Mouse (Mus musculus) intestine, embryonic 16.5 days (tissue): Measurements from ENCODE around the gene Rasa4. TPM values are rescaled to one million over a fixed set of nuclear protein-coding genes. Genes with fewer than 3 reads are reported as not detected.
A peak's percentile ranks its signal among the peaks of the same experiment; 100 is the strongest.
"Not testable (repeated sequence)": the region's sequence is repeated elsewhere in the genome, so short reads cannot be mapped to it uniquely, and the experiment has no call there.

Experiments used
- ATAC-seq: fragments of 200-750 bp; cut with Nextera tagmentation; 2 replicates; pipeline ENCODE4 v1.8.0; 2017; ENCODE audit warnings: moderate TSS enrichment, moderate library complexity
- H3K27ac ChIP-seq: fragments of 300-500 bp; sonication (generic); 2 replicates; pipeline ENCODE4 v1.5.1; 2014; ENCODE audit warnings: mild to moderate bottlenecking, low read length
- H3K27me3 ChIP-seq: fragments of 300-500 bp; sonication (generic); replicated peaks from 2 replicates; pipeline ENCODE4 v1.6.1; 2014; ENCODE audit warnings: low read length, control low read depth, mixed read lengths; ENCODE audit not compliant: control insufficient read depth, insufficient read depth
- H3K36me3 ChIP-seq: fragments of 300-500 bp; sonication (generic); 2 replicates; pipeline ENCODE4 v1.6.1; 2014; ENCODE audit warnings: low read length, control low read depth; ENCODE audit not compliant: control insufficient read depth, insufficient read depth
- H3K4me1 ChIP-seq: fragments of 300-500 bp; sonication (generic); 2 replicates; pipeline ENCODE4 v1.6.1; 2014; ENCODE audit warnings: low read length, control low read depth, mixed read lengths; ENCODE audit not compliant: control insufficient read depth, insufficient read depth
- H3K4me2 ChIP-seq: fragments of 300-500 bp; sonication (generic); 2 replicates; pipeline ENCODE4 v1.6.1; 2014; ENCODE audit warnings: low read depth, low read length, control low read depth
- H3K4me3 ChIP-seq: fragments of 300-500 bp; sonication (generic); 2 replicates; pipeline ENCODE4 v1.5.1; 2014; ENCODE audit warnings: mild to moderate bottlenecking, low read length
- H3K9ac ChIP-seq: fragments of 300-500 bp; sonication (generic); 2 replicates; pipeline ENCODE4 v1.6.1; 2014; ENCODE audit warnings: low read depth, low read length
- H3K9me3 ChIP-seq: fragments of 300-500 bp; sonication (generic); 2 replicates; pipeline ENCODE4 v1.6.1; 2016; ENCODE audit warnings: low read length, control low read depth; ENCODE audit not compliant: control insufficient read depth
- WGBS: fragments of 180-500 bp; shearing (Covaris S2); extraction: QIAGEN DNeasy Blood & Tissue Kit; methylation state at CpG from one replicate; pipeline ENCODE4 v1.1.7; 2014; 5-methylcytosine and 5-hydroxymethylcytosine counted together
- polyA plus RNA-seq: library from polyadenylated mRNA; unstranded; fragments of >200 nt; fragmentation: Nextera tagmentation; extraction: Ambion mirVana; gene quantifications from 2 replicates; pipeline ENCODE4 v1.2.1, GENCODE M21; 2015

Gene Rasa4
- polyA plus RNA-seq, 1 experiment from 2014 or later = 18.5 TPM

DNA sequence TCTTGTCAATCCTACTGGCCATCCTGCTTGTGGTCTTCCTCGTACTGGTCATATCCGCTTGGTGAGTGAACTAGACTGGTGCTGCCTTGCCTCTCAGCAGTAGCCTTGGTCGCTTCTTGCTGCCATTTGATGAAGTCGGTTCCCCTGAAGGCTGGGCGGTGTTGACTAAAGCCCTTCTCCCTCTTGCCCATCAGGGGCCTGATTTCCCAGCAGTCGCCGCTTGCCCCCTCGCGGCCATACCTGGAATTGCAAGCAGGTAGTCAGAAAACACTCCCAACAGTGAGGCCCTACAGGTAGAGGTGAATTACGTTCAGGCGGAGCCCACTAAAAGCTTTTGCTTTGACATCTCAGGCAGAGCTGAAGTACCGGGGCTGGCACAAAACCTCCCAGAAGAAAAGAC, 22.1 kb upstream of the Rasa4 start:
- Histone ChIP-seq H3K4me3 (no peak overlapping the region), H3K4me1 (0 out of 2 replicates have a peak, but pooled peaks cover 6% of the 10 kb centered on the region), H3K27me3 (no peaks in the 10 kb centered on the region), H3K4me2 (no peak overlapping the region), H3K27ac (no peak overlapping the region), H3K9me3 (no peaks in the 10 kb centered on the region; the same call in 1 of the 2 replicates), H3K9ac (no peak overlapping the region), H3K36me3 (no peaks in the 10 kb centered on the region)
- WGBS = 9% methylated on average over 12 of the region's 12 CpGs
- peak; percentile 29; the same call in 1 of the 2 replicates for ATAC-seq

DNA sequence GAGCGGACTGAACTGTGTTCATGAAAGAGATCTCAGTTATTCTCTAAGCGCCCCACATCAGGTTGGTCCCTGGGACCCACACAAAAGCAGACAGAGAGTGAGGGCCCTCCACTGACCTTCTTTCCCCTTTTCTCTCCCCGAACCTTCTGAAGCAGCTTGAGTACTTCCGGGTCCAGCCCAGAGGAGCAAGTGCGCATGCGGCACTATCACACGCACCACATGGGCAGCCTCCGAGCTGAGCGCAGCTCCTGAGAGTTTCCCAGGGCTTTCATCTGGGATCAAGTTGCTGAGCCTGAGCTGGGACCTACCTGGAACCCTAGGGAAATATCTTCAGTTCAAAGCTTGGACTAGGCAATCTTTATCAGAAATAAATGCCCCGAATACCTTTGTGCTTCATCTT, 19.8 kb upstream of the Rasa4 start:
- H3K9me3 ChIP-seq = no peaks in the 10 kb centered on the region; the same call in 1 of the 2 replicates
- H3K4me2 ChIP-seq = no peak overlapping the region
- no peak overlapping the region for H3K27ac ChIP-seq
- no peaks in the 10 kb centered on the region for H3K4me1 ChIP-seq
- ATAC-seq = no peak
- no peak overlapping the region for H3K9ac ChIP-seq
- H3K4me3 ChIP-seq = no peak overlapping the region
- WGBS = 90% methylated on average over 10 of the region's 10 CpGs
- H3K27me3 ChIP-seq = no peaks in the 10 kb centered on the region
- no peaks in the 10 kb centered on the region for H3K36me3 ChIP-seq

DNA sequence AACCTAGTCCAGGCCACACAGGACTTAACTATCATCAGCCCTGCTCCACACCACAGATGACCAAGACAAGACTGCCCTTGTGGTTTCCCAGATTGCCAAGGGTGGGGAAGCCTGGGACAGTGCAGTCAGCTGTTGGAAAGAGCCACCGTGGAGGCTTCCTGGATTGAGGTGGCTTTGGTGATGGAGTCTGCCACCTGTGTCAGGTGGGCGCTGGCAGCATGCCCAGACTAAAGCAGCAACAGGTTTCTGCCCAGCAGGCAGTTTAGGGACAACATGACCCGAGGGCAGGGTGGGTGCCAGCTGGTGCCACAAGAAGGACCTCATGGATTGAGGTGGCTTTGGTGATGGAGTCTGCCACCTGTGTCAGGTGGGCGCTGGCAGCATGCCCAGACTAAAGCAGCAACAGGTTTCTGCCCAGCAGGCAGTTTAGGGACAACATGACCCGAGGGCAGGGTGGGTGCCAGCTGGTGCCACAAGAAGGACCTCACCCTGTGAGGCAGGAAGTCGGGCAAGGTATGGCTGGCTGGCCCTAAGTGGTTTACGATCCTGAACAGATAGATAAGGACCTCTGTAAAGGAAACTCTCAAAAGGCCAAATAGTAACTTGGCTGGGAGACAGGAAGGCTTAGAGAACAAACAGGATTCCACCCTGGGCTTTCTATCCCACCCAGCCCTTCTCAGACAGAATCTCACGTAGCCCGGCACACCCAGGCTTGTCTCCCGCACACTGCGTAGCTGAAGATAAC, 17.1 kb upstream of the Rasa4 start:
- H3K9me3 ChIP-seq, H3K9ac ChIP-seq, H3K4me3 ChIP-seq, H3K4me2 ChIP-seq, H3K4me1 ChIP-seq, H3K27me3 ChIP-seq, H3K36me3 ChIP-seq, H3K27ac ChIP-seq: not testable (repeated sequence)
- WGBS = 53% methylated on average over 11 of the region's 11 CpGs
- peak; percentile 87 for ATAC-seq

- H3K27ac ChIP-seq = no peak overlapping the region
- no peak overlapping the region for H3K4me3 ChIP-seq
- no peaks in the 10 kb centered on the region for H3K27me3 ChIP-seq
- no peaks in the 10 kb centered on the region for H3K36me3 ChIP-seq
- whole genome bisulfite sequencing = 79% methylated on average over 2 of the region's 2 CpGs
- H3K4me2 ChIP-seq = no peak overlapping the region
- no peaks in the 10 kb centered on the region; the same call in 1 of the 2 replicates for H3K9me3 ChIP-seq
- H3K4me1 ChIP-seq = no peaks in the 10 kb centered on the region
- no peak overlapping the region for H3K9ac ChIP-seq
- ATAC-seq = no peak
Measured at GRCm38 (mm10) chr5:136069411-136069810, 14.3 kb upstream of the Rasa4 start.

DNA sequence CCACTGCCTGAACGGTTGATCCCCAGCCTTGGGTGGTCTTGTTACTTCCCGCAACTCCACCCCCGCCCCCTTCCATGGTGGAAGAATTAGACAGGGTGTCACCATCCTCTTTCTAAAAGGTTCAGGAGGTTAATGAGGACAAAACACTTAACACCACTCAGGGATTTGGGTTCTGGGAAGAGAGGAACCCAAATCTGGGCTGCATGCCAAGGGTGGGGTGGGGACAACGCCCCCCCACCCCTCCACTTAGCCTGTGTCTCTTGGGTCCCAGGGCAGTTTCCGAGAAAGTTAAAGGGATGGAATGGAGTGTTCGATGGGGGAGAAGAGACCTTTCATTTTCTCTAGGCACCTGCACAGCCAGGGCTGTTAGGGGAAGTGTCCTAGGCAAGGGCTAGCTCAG, 10.7 kb upstream of the Rasa4 start:
- Histone ChIP-seq H3K9me3 (no peaks in the 10 kb centered on the region), H3K4me3 (no peak overlapping the region), H3K9ac (no peak overlapping the region), H3K27ac (no peak overlapping the region), H3K4me2 (no peak overlapping the region), H3K27me3 (no peaks in the 10 kb centered on the region), H3K36me3 (no peaks in the 10 kb centered on the region), H3K4me1 (peaks cover 8% of the 10 kb centered on the region)
- ATAC-seq = no peak
- 58% methylated on average over 6 of the region's 6 CpGs for WGBS

DNA sequence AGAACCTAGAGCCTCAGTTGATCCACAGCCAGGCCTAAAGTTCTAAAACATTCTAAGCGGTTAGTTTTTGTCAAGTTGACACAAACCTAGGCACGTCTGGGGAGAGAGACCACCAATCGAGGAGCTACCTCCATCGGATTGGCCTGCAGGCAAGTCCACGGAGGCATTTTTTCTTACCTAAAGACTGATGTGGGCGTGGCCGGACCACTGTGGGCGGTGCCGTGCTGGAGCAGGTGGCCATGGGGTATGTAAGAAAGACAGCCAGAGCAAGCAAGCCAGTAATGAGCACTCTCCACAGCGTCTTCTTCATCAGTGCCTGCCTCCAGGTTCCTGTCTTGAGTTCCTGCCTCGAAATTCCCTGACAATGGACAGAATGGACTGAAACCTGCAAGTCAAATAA, 10.2 kb upstream of the Rasa4 start:
- WGBS = 69% methylated on average over 11 of the region's 11 CpGs
- no peaks in the 10 kb centered on the region for H3K9me3 ChIP-seq
- H3K27ac ChIP-seq = no peak overlapping the region
- no peaks in the 10 kb centered on the region for H3K27me3 ChIP-seq
- H3K4me1 ChIP-seq = peaks cover 8% of the 10 kb centered on the region
- no peak for ATAC-seq
- no peak overlapping the region for H3K4me3 ChIP-seq
- no peak overlapping the region for H3K9ac ChIP-seq
- H3K36me3 ChIP-seq = no peaks in the 10 kb centered on the region
- no peak overlapping the region for H3K4me2 ChIP-seq

DNA sequence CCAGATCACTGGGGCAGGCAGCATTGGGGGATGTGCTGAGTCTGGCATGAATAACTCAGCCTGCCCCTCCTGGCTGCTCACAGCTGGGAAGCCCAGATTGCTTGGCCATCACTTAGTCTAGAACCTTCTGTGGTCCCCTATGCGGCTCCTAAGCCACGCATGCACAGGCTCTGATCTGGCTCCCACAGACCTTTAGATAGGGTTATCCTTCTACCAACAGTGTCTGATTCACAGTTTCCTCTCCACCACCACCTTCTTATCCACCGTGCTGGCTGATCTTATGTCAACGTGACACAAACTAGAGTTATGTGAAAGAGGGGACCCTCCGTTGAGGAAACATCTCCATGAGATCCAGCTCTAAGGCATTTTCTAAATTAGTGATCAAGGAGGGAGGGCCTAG, 8.6 kb upstream of the Rasa4 start:
- Histone ChIP-seq H3K4me1 (peaks cover 8% of the 10 kb centered on the region), H3K27ac (no peak overlapping the region), H3K9ac (no peak overlapping the region), H3K9me3 (no peaks in the 10 kb centered on the region), H3K4me3 (no peak overlapping the region), H3K36me3 (no peaks in the 10 kb centered on the region), H3K4me2 (no peak overlapping the region), H3K27me3 (no peaks in the 10 kb centered on the region)
- WGBS = 87% methylated on average over 5 of the region's 5 CpGs
- no peak for ATAC-seq

DNA sequence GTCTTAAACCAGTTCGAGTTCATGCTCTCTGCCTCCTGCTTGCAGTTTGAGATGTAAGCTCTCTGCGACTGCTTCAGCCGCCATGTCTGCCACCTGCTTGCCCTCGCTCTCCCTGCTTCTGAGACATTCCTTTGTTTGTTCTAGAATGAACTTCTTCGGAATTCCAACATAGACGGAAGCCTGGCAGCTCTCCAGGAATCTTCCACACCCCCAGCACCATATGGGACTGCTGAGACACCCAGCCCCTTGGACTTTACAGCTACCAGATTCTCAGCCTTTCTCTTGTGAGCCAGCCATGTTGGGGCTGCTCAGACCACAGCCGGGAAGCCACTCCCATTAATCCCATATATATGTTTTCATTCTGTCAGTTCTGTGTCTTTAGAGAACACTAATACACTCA, 7.4 kb upstream of the Rasa4 start:
- no peaks in the 10 kb centered on the region for H3K36me3 ChIP-seq
- no peaks in the 10 kb centered on the region for H3K9me3 ChIP-seq
- no peak overlapping the region for H3K4me3 ChIP-seq
- WGBS = 30% methylated on average over 7 of the region's 7 CpGs
- H3K4me1 ChIP-seq = peaks cover 8% of the 10 kb centered on the region
- H3K27ac ChIP-seq = no peak overlapping the region
- H3K27me3 ChIP-seq = no peaks in the 10 kb centered on the region
- peak; percentile 70 for ATAC-seq
- H3K4me2 ChIP-seq = no peak overlapping the region
- no peak overlapping the region for H3K9ac ChIP-seq

DNA sequence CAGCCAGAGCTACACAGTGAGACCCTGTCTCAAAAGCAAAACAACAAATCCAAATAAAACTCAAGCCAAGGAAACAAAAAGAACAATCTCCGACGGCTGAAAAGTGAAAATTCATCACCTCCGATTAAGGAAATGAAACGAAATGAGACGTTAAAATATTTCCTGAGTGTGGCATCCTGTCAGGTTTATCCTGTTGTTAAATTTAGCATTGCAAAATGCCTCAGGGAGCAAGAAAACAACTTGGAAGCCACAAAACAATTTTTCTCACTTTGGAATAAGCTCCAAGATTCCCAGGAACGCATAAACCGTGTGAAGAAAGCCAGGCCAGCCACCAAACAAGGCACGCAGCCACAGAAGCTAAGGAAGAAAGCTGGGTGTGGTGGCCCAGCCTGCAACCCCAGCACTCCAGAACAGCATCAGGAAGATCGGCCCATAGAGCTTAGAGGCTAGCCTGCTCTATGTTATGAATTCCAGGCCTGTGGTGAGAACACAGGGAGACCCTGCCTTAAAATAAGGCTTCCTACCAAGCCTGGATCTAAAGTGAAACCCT, 6.6 kb upstream of the Rasa4 start:
- no peaks in the 10 kb centered on the region for H3K27me3 ChIP-seq
- H3K9ac ChIP-seq = no peak overlapping the region
- 83% methylated on average over 9 of the region's 9 CpGs for WGBS
- no peak for ATAC-seq
- peaks cover 8% of the 10 kb centered on the region for H3K4me1 ChIP-seq
- no peak overlapping the region for H3K4me2 ChIP-seq
- 0 out of 2 replicates have a peak overlapping the region, but pooled peaks have one; percentile 45 for H3K27ac ChIP-seq
- no peak overlapping the region for H3K4me3 ChIP-seq
- H3K9me3 ChIP-seq = no peaks in the 10 kb centered on the region
- no peaks in the 10 kb centered on the region for H3K36me3 ChIP-seq
